Mouse (Mus musculus) thymus, postnatal 25 days (tissue): Measurements from ENCODE around the gene Abcf2.

Experiments
- DNase-seq: peaks from one replicate; pipeline ENCODE4 v3.0.0; 2022

Gene Abcf2

DNA sequence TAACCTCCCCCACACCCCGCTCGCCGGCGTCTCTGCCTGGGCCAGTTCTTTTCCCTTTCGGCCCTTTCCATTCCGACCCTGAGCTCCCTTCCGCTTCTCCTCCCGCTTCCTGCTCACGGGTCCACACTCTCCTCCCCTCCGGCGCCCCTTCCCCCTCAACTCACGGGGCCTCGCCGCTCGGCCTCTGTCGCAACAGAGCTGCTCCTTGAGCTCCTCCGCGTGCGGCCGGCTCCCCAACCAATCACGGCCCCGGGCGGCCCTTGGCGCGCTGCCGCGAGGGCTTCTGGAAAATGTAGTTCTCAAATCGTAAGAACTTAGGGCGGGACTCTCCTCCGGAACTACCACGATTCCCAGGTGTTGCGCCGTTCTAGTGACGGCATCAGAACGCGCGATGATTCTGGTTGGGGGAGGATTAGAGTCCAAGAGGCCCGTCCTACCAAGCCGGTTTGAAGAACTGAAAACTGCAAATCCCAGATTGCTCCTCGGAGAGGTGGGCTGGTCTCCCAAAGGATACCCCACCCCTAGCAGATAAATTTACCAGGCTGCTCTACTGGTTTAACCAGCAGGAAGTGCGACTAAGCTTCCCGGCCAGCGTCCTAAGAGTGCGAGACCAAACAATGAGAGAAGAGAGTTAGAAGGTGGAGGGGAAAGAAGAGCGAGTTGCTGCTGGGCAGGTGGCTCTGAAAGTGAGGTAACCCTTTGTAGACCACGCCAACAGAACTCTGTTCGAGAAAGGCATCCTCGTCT lies at the start of gene Abcf2:
TSS of gene Abcf2 (minus strand) at position 285 of the 747 bp plus-strand sequence.
- DNase-seq = peak; percentile 99

DNA sequence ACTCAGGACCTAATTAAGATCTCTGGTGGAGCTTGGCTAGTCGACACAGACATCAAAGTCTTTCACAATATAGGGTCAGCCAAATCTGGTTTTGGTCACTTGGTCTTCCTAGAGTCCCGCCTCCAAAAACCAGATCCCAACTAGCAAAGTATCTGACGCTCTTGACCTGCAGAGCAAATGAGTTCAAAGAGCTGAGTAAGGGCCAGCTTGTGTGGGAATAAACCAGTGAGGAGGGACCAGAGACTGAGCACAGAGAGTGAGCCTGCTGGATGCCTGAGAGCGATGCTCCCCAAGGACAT lies 47.5 kb upstream of the Abcf2 start:
- no peak for DNase-seq

DNA sequence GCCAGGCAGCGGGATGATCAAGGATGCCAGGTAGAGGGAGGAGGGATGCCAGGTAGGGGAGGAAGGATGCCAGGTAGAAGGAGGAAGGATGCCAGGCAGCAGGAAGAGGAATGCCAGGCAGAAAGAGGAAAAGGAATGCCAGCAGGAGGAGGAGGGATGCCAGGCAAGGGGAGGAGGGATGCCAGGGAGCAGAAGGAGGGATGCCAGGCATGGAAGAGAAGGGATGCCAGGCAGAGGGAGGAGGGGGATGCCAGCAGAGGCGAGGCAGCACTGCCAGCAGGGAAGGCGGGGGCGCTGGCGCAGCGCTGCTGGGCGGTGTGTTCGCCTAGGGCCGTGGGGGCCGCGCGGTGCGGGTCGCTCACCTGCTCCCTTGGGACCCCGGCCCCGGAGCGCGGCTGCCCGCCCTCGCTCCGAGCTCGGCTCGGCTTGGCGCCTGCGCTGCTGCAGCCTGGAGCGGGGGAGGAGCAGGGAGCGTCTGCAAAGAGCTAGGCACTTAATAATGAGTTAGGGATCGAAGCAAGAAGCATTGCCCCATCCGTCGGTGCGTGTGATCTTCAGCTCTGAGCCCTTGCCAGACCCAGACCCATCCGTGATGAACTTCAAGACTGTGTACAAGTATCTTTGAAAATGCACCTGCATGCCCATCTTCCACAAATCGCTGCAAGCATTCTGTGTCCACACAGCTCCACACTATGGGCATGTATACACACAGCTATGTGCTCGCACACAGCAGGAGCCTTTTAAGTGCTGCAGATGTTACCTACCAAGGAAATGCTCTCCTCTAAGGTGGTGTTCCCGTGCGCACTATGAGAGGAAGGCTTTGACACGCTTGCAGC lies 46.9 kb upstream of the Abcf2 start, which contains the start of gene Smarcd3:
TSS of gene Smarcd3 (minus strand) at position 426 of the 836 bp plus-strand sequence.
- no peak for DNase-seq

DNA sequence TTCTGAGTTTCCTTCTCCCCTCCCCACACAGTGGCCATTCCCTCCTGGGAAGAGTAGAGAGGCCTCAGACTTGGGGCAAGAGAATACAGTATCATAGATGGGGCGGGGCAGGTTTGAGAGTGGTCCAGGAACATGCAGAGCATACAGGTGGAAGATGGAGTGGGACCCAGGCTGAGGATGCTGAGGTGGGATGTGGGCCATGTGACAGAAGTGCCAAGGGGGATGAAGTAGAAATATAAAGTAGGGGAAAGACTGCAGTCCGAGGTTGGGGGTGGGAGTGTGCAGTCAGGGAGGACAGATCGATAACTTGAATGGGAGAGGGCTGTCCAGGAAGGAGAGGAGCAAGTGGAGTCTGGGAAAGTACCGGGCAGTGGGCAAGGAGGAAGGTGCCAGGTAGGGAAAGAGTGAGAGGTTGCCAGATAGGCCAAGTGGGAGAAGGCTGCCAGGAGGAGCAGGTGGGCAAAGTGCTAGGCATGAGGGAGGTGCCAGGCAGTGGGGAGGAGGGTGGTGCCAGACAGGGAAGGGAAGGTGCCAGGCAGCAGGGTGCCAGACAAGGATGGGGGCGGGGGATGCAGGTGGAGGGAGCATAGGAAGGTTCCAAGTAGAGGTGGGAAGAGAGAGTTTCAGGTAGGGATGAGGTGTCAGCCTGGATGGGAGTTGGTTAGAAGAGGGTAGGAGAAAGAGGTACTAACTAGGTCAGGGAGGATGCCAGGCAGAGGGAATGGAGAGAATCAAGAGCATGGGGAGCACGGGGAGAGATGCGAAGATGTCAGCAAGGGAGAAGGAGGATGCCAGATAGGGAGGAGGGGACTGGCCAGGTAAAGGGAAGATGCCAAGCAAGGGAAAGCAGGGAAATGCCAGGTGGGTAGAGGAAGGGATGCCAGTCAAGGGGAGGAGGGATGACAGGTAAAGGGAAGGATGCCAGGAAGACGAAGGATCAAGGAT lies 46.0 kb upstream of the Abcf2 start:
- DNase-seq = no peak

DNA sequence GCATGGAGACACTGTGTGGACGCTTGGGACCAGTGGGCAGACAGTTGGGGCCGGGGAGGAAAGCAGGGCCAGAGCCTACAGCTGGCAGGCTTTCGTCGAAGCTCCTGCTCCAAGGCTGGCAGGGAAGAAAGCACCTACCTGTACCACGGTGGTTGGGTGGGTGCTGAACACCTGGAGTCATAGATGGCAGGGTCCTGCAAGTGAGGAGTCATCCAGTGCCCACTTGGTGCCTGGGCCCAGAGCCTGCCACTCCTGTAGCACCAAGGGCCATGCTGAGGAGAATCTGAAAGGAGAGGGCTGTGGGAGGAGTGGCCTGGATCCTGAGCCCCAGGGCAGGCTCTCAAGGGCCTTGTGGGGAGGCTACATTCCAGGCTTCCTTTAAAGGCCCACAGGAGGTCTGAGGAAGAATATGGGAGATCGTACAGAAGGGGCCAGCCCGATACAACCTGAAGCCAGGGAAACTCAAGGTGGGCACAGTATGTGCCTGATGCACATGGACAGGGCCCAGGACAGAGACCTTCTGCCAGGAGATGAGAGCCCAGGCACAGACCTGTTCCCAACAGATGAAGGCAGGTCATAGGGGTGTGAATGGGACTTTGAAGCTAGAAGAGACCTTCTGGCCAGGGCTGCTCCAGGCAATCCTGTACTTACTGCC lies 45.2 kb upstream of the Abcf2 start:
- DNase-seq = no peak

DNA sequence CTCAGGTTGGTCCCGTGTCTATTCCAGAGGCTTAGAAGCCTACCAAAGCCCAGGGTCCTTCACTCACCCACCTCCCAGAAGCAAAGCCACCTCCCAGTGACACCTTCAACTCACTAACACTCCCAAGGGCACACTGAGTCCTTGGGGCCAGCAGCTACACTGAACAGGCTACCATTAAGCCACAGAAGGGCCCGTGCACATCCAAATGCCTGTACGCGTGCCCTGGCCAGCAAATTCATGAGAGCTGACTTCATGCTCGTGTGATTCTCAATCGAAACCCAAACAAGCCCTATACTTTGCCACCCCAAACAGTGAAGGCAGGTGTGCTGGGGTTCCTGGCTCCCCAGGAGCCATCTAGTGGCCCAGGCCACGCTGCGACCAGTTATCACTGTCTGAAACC lies 43.4 kb upstream of the Abcf2 start:
- no peak for DNase-seq

DNA sequence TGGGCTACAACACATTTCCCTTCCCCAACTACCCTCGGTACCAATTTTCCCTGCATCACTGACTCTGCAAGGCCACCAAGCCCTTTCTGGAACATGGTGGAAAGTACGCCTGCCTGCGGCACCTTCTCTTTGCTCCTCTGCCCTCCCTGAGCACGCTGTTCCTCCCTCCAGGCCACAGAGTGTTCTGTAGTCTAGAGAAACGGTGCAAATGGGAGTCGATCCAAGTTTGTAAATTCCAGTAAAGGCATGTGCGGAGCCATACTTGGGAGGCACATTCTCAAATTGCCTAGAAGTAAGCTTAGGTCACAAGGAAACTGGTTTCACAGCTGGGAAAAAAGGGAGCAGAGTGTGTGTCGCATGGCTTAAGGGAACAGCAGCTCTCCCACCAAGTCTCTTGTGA lies 42.8 kb upstream of the Abcf2 start:
- DNase-seq = no peak

DNA sequence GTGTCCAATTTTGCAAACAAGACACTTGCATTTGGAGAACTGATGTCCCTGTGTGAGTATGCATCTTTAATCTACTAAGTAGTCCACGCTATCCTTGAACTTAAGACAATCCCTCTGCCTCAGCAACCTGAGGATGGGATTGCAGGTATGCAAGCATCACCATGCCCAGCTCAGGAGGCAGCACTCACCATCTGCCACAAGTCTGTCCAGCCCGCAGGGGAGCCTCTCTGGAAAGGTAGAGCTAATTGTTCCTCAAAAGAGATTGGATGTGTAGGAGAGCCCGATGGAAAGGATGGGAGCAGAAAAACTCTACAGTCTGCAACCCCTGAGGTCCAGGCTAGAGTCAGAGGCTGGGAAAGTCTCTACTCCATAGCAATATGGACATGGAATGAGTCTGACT lies 41.7 kb upstream of the Abcf2 start:
- DNase-seq = no peak

DNA sequence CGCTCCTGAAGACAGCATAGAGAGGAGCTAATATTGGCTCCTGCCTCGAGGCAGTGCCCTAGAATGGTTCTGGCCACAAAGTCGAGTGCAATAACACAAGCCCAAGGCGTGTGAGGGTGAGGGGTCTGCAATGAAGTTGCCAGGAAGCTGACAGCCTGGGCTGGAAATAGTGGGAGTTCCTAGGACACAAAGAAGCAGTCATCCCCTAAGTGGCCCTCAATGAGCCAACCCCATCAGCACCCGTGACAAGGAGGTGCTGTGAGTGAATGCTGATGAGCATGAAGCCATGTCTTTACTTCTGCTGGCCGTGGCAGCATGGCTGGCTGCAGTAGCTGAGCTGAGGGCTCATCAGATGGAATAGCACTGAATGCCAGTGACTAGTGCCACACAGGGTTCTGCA lies 37.8 kb upstream of the Abcf2 start:
- DNase-seq = no peak

DNA sequence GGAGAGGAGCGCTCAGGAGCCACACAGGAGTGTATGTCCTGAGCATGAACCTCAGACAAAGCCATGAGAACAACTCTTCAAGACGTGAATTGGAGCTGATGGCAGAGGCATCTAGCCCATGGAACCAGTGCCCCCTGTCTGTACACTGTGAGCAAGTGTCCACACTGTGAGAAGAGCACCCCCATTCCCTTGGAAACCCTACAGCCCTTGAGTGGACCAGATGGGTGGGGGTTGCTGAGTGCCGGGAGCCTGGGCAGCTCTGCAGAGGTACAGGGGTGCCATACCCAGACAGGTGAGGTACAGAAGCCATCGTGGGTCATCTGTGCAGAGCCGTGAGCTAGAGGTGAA lies 35.0 kb upstream of the Abcf2 start:
- DNase-seq = no peak

DNA sequence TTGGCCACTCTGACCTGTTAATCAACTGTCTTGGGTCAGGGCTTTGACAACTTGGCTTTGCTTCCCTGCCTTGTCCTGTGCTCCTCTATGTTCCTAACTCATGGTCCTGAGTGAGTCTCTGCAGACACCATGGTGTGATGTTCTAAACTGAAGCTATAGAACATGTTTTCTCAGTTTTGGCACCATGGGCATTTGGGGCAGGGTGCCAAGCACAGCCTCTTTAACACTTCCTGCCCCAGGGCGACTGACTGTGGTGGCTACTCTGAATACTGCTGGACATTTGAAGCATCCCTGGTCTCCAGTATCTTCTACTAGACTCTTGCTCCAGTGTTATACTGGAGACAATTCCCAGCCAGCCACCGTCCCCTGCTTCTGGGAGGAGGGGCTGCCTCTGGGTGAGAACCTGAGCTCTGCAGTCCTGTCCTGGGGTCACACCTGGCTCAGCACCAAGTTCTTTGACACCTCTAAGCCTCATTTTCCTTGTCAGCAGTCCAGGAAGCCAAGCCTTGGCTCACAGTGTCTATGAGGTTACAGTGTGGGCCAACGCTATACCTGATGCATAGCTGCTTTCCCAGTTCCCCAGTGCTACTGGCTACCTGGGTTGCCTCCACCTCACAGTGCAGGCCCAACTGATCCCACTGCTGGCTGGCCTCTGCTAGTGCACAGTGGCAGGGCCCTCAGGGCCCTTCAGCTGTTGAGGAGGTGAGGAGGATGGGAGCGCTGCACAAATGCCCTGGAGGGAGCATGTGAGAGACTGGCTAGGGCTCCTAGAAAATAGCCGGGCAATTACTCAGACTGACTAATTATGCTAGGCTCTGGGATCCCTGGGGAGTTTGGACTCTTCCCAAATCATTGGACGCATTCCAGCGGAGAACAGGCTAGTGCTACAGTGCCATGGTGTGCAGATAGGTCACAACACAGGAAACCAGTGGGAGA lies 34.4 kb upstream of the Abcf2 start:
- no peak for DNase-seq

DNA sequence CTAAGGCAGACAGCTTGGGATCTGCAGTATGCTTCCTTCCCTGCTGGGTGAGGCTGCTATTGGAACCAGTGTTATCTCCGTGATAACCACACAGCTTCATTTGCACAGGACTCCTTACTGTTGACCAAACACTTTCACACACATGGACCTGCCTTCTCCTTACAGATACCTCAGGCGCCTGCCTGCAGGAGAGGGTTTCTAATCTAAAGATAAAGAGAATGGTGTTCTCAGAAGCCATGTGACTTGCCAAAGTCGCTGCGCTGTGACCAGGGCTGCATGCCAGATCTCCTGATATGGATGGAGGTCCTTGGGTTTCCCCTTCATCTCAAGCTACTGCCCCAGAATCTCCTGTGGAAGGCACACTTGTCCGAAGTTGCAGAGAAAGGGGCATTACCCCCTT lies 32.1 kb upstream of the Abcf2 start:
- no peak for DNase-seq

DNA sequence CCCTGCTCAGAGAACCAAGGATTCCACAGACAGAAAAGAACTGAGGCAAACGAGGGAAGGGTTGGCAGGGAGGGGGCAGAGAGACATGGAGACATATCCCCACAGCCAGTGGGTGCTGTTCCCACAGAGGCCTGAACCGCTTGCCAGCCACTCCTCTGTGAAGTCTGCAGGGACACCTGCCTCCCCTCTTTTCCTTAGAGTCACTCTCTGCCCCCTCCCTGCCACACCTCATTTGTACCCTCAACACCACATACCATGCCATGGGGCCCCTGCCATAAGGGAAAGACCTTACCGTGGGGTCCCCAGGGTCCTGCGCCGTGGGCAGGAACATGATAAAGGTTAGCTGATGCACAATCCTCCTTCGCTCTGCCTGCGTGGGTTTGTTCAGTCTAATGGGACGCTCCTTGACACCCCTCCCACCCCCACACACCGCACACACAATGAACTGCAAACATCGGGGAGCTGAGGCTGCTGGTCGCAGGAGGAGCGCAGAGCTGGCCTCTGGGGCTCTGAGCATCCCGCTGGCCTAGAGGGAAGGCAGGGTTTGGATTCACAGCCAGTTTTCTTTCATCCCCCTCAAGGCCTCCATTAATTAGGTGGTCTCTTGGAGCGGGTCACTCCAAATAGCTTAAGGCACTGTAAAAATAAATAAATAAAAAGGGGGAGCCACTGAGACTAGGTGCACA lies 28.9 kb upstream of the Abcf2 start:
- DNase-seq = no peak

DNA sequence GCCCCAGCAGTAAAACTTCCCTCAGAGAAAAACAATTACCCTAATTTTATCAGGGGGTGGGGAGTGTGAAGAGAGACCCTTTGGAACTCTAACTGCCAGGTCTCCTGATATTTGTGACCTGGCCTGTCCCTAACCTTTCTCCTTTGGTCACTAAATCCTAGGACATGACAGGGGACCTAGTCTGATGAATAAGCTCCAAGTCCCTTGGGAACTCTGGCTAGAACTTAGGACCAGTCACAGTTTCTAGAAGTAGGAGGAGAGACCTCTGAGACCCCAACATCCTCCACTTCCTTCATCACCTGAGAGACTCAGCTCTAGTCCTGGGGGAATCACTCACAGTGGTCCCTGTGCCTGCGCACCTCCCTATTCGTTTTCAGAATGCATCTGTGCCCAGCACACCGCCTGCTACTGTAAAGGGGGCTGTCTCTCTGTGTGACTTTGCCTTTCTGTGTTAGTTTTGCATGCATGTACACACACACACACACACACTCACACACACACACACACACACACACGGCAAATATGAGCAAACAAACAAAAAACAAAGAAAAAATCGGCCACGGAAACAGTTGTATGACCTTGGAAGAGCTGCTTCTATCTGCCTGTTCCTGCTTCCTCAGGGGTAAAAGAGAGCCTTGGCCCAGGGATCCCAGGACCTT lies 28.2 kb upstream of the Abcf2 start:
- DNase-seq = no peak

DNA sequence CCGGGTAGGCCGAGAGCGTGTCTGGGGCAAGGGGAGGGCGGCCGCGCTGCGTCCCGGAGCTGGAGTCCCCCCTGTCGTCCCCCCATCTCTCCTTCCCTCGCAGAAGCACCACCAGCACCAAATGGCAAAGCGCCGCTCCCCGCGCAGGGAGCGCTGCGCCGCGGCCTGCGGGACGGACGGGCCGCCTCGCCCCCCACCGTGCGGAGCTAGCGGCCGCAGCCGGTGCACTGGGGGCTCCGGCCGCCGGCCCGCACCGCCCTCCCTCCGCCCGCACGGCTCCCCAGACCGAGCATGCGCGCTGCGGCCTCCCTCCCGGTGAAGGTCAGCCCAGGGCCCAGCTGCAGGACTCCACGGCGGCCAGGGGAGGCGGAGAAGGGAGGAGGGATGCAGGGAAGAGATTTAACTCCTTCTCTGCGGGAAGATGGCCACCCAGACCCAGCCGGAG lies 27.4 kb upstream of the Abcf2 start:
- no peak for DNase-seq

DNA sequence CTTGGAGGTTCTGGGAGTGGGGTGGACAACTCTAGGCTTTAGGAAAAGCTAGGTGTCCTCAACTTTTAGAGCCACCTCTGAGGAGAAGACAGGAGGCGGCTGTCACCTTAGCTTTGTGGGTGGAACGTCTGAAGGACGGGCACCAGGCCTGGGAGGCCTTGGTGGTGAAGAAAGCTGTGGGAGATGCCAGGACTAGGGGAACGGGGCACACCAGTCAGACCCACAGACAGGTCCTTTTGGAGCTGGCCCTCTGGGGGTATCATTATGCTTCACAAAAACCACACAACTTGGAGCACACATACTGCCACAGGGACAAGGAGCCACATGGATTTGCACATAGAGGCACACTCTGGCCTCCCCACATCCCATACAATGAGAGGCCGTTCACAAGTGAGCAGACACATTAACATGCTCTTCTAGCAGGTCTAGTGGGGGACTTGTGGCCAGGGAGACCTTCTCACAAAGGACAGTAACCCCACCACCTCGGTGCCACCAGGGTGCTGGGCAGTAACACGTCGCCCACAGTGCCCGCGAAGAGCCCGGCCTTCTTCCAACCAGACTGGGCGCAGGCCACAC lies 26.9 kb upstream of the Abcf2 start:
- no peak for DNase-seq

DNA sequence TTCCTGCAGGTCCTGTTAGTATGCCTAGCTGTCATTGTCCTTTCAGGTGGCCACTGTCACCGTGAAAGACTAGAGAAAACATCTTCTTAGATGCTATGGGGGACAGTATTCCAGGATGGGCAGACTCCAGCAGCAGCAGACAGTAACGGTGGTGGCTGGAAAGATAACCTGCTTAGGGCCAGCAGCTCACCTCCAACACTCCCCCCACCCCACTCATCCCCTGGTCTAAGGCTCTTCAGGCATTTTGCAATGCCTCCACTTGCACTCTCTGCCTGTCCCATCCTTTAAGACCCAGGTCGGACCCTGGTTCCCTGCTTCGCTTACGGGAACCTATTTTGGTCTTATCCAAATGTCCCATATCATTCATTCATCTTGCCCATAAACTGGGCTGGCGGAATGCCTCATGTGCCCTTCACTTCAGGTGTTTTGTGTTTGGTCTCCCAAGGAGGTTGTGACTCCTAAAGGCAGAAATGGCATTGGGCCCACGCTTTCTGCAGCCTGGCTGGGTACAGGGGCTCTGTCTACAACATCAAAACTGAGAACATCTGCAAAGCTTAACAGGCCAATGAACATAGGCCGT lies 26.3 kb upstream of the Abcf2 start:
- no peak for DNase-seq

DNA sequence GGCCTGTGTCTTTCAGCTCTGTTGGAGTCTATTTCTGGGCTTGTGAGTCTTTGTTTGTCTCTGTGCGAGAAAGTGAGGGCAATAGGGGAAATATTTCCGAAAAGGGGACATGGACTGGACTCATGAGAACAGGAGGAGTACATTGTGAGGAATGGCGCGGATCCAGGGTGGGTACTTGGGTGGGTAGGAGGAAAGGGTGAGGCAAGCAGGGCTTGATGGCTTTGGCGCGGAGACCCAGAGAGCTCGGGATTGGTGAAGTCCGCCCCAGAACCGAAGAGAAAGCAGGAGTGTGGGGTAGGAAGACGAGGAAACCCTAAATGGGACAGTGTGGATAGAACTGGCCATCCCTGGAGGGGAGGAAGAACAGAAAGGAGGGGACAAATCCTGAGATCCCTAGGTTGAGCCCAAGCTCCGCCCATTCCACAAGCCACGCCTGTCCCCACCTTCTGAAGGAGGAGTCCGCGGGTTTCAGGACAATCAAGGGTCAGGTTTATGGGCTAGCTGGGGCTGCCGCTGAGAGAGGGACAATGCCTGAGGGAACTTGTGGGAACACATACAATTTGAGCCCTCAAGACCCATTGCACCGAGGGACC lies 25.6 kb upstream of the Abcf2 start:
- DNase-seq = no peak
